27 mouse cellular contexts compared by ENCODE assay signal in the genomic region with DNA sequence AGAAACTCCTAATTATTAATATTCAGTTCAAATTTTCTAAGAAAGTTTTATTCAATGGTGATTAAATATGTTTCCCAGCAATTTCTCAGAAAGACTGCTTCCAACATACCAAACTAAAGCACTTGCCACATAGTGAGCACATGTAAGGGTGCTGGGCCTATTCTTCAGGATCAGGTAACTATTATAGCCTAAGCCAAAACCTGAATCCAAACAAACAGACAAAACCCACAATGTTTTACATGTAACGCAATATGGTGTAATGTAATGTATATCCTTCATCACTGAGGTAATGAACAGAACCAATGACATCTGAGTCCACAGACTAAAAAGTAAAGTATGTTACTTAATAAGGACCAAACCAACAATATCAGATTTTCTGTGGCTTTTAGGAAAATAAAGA.
"Had no signal": no experiment of that assay in that cellular context is flagged by ENCODE, and none has a peak within 500 bp of the region (broad histone marks: within the 10 kb centered on the region; RNA-seq: fewer than 3 reads in every experiment).

No protein-coding gene starts in this region.

- H3K27me3 ChIP-seq: heart, embryonic 13.5 days; heart, embryonic 15.5 days; hindbrain, embryonic 13.5 days; hindbrain, embryonic 15.5 days; intestine, embryonic 15.5 days; limb, embryonic 12.5 days; liver, embryonic 13.5 days; liver, embryonic 15.5 days had no signal

- ATAC-seq: inflammation-experienced regulatory T-cells, adult 6 months; intestine, embryonic 15.5 days; intestine, postnatal 0 days; liver, postnatal 0 days had no signal

- H3K9ac ChIP-seq: heart, embryonic 13.5 days; heart, embryonic 15.5 days; hindbrain, embryonic 13.5 days; hindbrain, embryonic 15.5 days; intestine, embryonic 15.5 days; limb, embryonic 12.5 days; liver, embryonic 13.5 days; liver, embryonic 15.5 days; liver, postnatal 0 days had no signal

- H3K4me3 ChIP-seq: heart, adult 2 months; heart, embryonic 13.5 days; heart, embryonic 15.5 days; hindbrain, embryonic 13.5 days; hindbrain, embryonic 15.5 days; intestine, embryonic 15.5 days; layer of hippocampus, adult 2 months; left cerebral cortex, adult 2 months; limb, embryonic 10.5 days; limb, embryonic 12.5 days; liver, embryonic 13.5 days; liver, embryonic 15.5 days had no signal

- H3K4me1 ChIP-seq: heart, embryonic 13.5 days; heart, embryonic 15.5 days; hindbrain, embryonic 15.5 days; intestine, embryonic 15.5 days; limb, embryonic 10.5 days; limb, embryonic 12.5 days; liver, embryonic 13.5 days; liver, embryonic 15.5 days had no signal

- H3K4me2 ChIP-seq: heart, embryonic 11.5 days; heart, embryonic 13.5 days; heart, embryonic 15.5 days; hindbrain, embryonic 13.5 days; hindbrain, embryonic 15.5 days; intestine, embryonic 15.5 days; limb, embryonic 12.5 days; liver, embryonic 11.5 days; liver, embryonic 13.5 days; liver, embryonic 15.5 days had no signal

- H3K36me3 ChIP-seq: heart, embryonic 13.5 days; heart, embryonic 15.5 days; hindbrain, embryonic 13.5 days; hindbrain, embryonic 15.5 days; intestine, embryonic 15.5 days; limb, embryonic 10.5 days; limb, embryonic 12.5 days; liver, embryonic 13.5 days; liver, embryonic 15.5 days had no signal

- H3K27ac ChIP-seq: heart, adult 2 months; heart, embryonic 13.5 days; heart, embryonic 15.5 days; hindbrain, embryonic 13.5 days; hindbrain, embryonic 15.5 days; intestine, embryonic 15.5 days; layer of hippocampus, adult 2 months; left cerebral cortex, adult 2 months; limb, embryonic 10.5 days; limb, embryonic 12.5 days; liver, embryonic 13.5 days; liver, embryonic 15.5 days had no signal

- H3K9me3 ChIP-seq: heart, embryonic 13.5 days; heart, embryonic 15.5 days; hindbrain, embryonic 13.5 days; hindbrain, embryonic 15.5 days; intestine, embryonic 15.5 days; limb, embryonic 10.5 days; limb, embryonic 12.5 days; liver, embryonic 13.5 days; liver, embryonic 15.5 days had no signal

- DNase-seq: gastrocnemius, postnatal 14 days; gastrocnemius, postnatal 36 days; heart, adult 11 months; heart, adult 2 months; heart, postnatal 14 days; heart, postnatal 36 days; kidney, adult 2 months; kidney, postnatal 10 days; kidney, postnatal 25 days; kidney, postnatal 4 days; liver; liver, embryonic 13.5 days; liver, postnatal 0 days had no signal
